Mouse (Mus musculus): ENCODE measurements around the gene Ubac2. TPM values are rescaled to one million over a fixed set of nuclear protein-coding genes. Genes with fewer than 3 reads are reported as not detected.

Gene Ubac2
- polyA plus RNA-seq, 1 experiment from 2014 or later, result 43.2 TPM

DNA sequence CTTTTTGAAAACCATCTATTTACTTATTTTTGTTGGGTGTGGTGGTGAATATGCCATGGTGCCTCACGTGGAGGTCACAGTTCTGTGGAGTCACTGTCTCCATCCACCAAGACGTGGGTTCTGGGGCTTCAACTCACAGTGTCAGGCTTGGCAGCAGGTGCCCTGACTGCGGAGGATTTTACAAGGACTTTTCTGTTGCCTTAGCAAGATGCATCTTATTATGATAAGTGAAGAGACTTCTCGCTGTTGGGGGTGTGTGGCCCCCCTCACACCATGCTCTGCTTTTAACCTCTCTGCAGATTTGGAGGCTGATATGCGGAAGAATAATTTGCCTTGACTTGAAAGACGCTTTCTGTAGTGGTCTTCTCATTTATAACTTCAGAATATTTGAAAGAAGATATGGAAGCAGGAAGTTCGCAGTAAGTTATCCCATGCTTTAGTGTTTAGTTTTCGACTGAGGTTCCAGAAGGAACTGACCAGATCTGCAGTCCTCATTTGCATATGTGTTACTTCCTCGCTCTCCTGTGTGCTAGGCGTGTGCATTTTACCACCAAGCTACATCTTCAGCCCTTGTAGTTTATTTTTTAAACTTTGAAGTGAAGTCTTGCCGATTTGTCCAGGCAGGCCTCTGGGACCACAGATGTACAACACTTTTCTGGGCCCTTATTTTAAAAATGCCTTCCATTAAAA is 28.7 kb downstream of the Ubac2 start:
- Histone ChIP-seq H3K4me1 (ENCODE audit: insufficient read depth, low read depth, low read length) (no peaks in the 10 kb centered on the region; the same call in 1 of the 2 replicates), H3K36me3 (ENCODE audit: insufficient read depth, low read length) (peaks cover 4% of the 10 kb centered on the region; the same call in 1 of the 2 replicates), H3K27me3 (replicated peaks; ENCODE audit: insufficient read depth, low read length) (no peaks in the 10 kb centered on the region), H3K9ac (replicated peaks; ENCODE audit: low read depth) (no peak overlapping the region), H3K4me2 (replicated peaks; ENCODE audit: low read depth, low read length) (no peak overlapping the region), H3K4me3 (ENCODE audit: low read depth, low read length) (no peak overlapping the region), H3K9me3 (ENCODE audit: low read length) (no peaks in the 10 kb centered on the region), H3K27ac (ENCODE audit: low read length) (no peak overlapping the region)
- TF ChIP-seq EP300 (IDR thresholded peaks at IDR 0.05) (no peak), CTCF (IDR thresholded peaks at IDR 0.05) (no peak)
- ATAC-seq (no peak), DNase-seq (ENCODE audit: low spot score) (no peak)
- WGBS, result 78% methylated on average over 11 of the region's 11 CpGs

- ATAC-seq (no peak), DNase-seq (ENCODE audit: low spot score) (no peak)
- Histone ChIP-seq H3K27ac (ENCODE audit: low read length) (no peak overlapping the region), H3K27me3 (replicated peaks; ENCODE audit: insufficient read depth, low read length) (no peaks in the 10 kb centered on the region), H3K9me3 (ENCODE audit: low read length) (no peaks in the 10 kb centered on the region), H3K36me3 (ENCODE audit: insufficient read depth, low read length) (peaks cover 4% of the 10 kb centered on the region; the same call in 1 of the 2 replicates), H3K4me1 (ENCODE audit: insufficient read depth, low read depth, low read length) (no peaks in the 10 kb centered on the region), H3K4me3 (ENCODE audit: low read depth, low read length) (no peak overlapping the region), H3K4me2 (replicated peaks; ENCODE audit: low read depth, low read length) (no peak overlapping the region), H3K9ac (replicated peaks; ENCODE audit: low read depth) (no peak overlapping the region)
- no peak for TF ChIP-seq EP300 (IDR thresholded peaks at IDR 0.05)
- TF ChIP-seq CTCF (IDR thresholded peaks at IDR 0.05), result no peak
- 88% methylated on average over 6 of the region's 6 CpGs for WGBS
Observed at GRCm38 (mm10) chr14:121909868-121910267, 31.4 kb downstream of the Ubac2 start.

DNA sequence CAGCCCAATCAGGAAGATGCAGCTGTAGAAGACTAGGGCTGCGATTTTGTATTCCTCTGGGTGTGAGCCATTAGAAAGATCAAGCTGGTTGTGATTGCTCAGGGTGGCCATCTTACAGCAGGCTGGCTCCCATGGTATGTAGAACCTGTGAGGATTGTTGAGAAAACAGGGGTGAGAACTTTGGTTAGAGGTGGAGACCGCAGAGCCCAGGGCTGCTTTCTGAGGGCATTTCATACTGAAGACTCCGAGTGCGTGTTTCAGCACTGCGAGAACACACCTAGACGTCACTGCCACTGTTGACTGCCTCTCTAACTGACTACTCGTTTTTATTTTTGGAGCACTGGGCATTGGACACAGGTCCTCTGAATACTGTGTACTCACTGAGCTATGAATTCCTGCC is 34.1 kb downstream of the Ubac2 start:
- no peak overlapping the region for H3K27ac ChIP-seq (ENCODE audit: low read length)

DNA sequence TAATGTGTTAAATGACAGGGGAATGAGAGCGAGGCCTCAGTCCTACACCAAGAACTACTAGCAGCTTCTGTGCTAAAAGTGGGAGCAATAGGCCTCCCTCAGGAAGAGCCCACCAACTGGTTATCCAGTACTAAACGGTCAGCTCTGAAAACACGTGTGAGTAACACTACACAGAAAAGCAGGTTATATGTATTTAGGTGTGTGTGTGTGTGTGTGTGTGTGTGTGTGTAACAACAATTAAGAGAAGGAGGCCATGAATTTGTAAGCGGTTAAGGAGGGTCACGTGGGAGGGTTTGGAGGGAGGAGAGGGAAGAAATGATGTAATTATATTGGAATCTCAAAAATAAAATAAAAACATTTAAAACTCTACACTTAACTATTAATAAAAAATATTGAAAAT is 36.7 kb downstream of the Ubac2 start:
- Histone ChIP-seq H3K9ac (replicated peaks; ENCODE audit: low read depth) (no peak overlapping the region), H3K27ac (ENCODE audit: low read length) (no peak overlapping the region), H3K4me3 (ENCODE audit: low read depth, low read length) (no peak overlapping the region), H3K4me2 (replicated peaks; ENCODE audit: low read depth, low read length) (no peak overlapping the region), H3K4me1 (ENCODE audit: insufficient read depth, low read depth, low read length) (no peaks in the 10 kb centered on the region), H3K27me3 (replicated peaks; ENCODE audit: insufficient read depth, low read length) (no peaks in the 10 kb centered on the region), H3K36me3 (ENCODE audit: insufficient read depth, low read length) (no peaks in the 10 kb centered on the region), H3K9me3 (ENCODE audit: low read length) (no peaks in the 10 kb centered on the region)
- ATAC-seq, result no peak
- DNase-seq (ENCODE audit: low spot score), result no peak
- 80% methylated on average over 5 of the region's 5 CpGs for WGBS
- TF ChIP-seq EP300 (IDR thresholded peaks at IDR 0.05) (no peak), CTCF (IDR thresholded peaks at IDR 0.05) (no peak)

More for the DNA sequence above, 34.1 kb downstream of the Ubac2 start:
- H3K4me2 ChIP-seq (replicated peaks; ENCODE audit: low read depth, low read length), result no peak overlapping the region
- WGBS, result 89% methylated on average over 7 of the region's 7 CpGs
- H3K4me3 ChIP-seq (ENCODE audit: low read depth, low read length), result no peak overlapping the region
- DNase-seq (ENCODE audit: low spot score) (no peak), ATAC-seq (no peak)
- no peaks in the 10 kb centered on the region for H3K4me1 ChIP-seq (ENCODE audit: insufficient read depth, low read depth, low read length)
- TF ChIP-seq EP300 (IDR thresholded peaks at IDR 0.05) (no peak), CTCF (IDR thresholded peaks at IDR 0.05) (no peak)
- no peaks in the 10 kb centered on the region for H3K36me3 ChIP-seq (ENCODE audit: insufficient read depth, low read length)
- no peaks in the 10 kb centered on the region for H3K27me3 ChIP-seq (replicated peaks; ENCODE audit: insufficient read depth, low read length)
- H3K9ac ChIP-seq (replicated peaks; ENCODE audit: low read depth), result no peak overlapping the region
- H3K9me3 ChIP-seq (ENCODE audit: low read length), result no peaks in the 10 kb centered on the region

DNA sequence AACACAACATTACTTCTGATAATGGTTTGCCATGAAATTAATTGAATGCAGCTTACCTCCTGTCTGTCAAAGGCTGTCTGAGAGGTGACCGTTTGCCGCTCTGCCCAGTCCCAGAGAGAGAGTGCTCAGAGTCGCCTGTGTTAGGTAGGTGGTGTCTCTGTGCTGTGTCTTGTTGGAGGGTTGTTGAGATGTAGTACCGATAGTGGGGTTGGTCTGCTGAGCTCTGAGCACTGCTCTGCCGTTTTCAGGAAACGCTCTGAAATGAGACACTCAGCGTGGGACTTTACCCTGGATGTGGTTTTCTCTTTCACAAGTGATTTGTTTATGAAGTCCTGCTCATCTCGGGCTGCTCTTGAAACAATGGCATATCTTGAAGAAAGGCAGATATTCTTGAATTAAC is 37.2 kb downstream of the Ubac2 start, which contains the start of gene Gpr18:
Gene Gpr18, minus strand, starts transcription at position 161 of the 400 bp plus-strand sequence.
- H3K27ac ChIP-seq (ENCODE audit: low read length), result no peak within 1 kb of the TSS
- H3K4me3 ChIP-seq (ENCODE audit: low read depth, low read length), result no peak within 1 kb of the TSS
- no peak within 1 kb of the TSS for H3K9ac ChIP-seq (replicated peaks; ENCODE audit: low read depth)
- no peaks in the 10 kb centered on the region for H3K4me1 ChIP-seq (ENCODE audit: insufficient read depth, low read depth, low read length)
- no peaks in the 10 kb centered on the region for H3K36me3 ChIP-seq (ENCODE audit: insufficient read depth, low read length)
- TF ChIP-seq EP300 (IDR thresholded peaks at IDR 0.05) (no peak), CTCF (IDR thresholded peaks at IDR 0.05) (no peak)
- 71% methylated on average over 8 of the region's 8 CpGs for WGBS
- H3K27me3 ChIP-seq (replicated peaks; ENCODE audit: insufficient read depth, low read length), result no peaks in the 10 kb centered on the region
- H3K4me2 ChIP-seq (replicated peaks; ENCODE audit: low read depth, low read length), result no peak within 1 kb of the TSS
- no peak for ATAC-seq
- no peak for DNase-seq (ENCODE audit: low spot score)
- no peaks in the 10 kb centered on the region for H3K9me3 ChIP-seq (ENCODE audit: low read length)

DNA sequence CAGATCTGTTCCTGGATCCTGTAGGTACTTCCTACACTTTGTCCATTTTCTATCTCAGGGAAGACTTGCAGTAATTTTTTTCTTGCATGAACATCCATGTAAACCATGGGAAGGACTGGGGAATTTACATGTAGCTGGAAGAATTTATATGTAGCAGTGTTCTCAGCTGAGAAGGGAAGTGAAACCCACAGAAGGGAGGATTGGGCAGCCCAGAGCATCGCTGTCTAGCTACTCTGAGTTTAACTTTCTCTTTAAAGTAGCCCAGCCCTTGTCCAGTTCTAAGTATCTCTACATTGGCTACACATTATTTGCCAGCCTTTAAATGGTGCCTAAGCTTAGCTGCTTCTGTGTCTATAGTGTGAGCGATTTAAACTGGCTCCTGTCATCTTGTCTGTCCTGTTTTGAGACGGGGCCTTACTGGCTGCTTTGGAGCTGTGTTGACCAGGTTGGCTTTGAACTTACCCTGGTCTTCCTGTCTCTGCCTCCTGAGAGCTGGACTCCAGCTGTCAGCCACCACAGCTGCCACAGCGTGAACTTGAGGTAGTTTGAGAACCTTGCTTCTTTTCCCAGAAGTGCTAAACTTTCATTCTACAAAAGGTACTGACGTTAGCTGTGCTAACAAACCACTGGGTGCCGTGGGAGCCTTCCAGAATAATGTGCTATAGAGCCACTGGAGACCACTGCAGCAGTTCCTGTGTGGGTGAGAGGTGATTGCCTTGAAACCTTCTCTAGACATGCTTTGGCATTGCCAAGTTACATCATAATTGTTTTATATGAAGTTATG is 38.1 kb downstream of the Ubac2 start:
- H3K27ac ChIP-seq (ENCODE audit: low read length), result no peak overlapping the region
- DNase-seq (ENCODE audit: low spot score), result no peak
- H3K4me2 ChIP-seq (replicated peaks; ENCODE audit: low read depth, low read length), result no peak overlapping the region
- no peaks in the 10 kb centered on the region for H3K36me3 ChIP-seq (ENCODE audit: insufficient read depth, low read length)
- H3K4me3 ChIP-seq (ENCODE audit: low read depth, low read length), result no peak overlapping the region
- H3K9ac ChIP-seq (replicated peaks; ENCODE audit: low read depth), result no peak overlapping the region
- no peaks in the 10 kb centered on the region for H3K4me1 ChIP-seq (ENCODE audit: insufficient read depth, low read depth, low read length)
- TF ChIP-seq EP300 (IDR thresholded peaks at IDR 0.05), result no peak
- TF ChIP-seq CTCF (IDR thresholded peaks at IDR 0.05), result no peak
- no peak for ATAC-seq
- 84% methylated on average over 6 of the region's 6 CpGs for WGBS
- no peaks in the 10 kb centered on the region for H3K9me3 ChIP-seq (ENCODE audit: low read length)
- no peaks in the 10 kb centered on the region for H3K27me3 ChIP-seq (replicated peaks; ENCODE audit: insufficient read depth, low read length)

All from lung, postnatal 0 days (tissue).